Mouse (Mus musculus) gastrocnemius, adult 2 months (tissue): Measurements from ENCODE around the gene Nfam1. TPM values are rescaled to one million over a fixed set of nuclear protein-coding genes. Genes with fewer than 3 reads are reported as not detected.

Experiments
- DNase-seq: peaks from one replicate; pipeline ENCODE4 v3.0.0; 2022
- H3K27ac ChIP-seq: fragments of 200-600 bp; 2 replicates; pipeline ENCODE4 v1.8.1; 2022; ENCODE audit warnings: mild to moderate bottlenecking
- H3K4me3 ChIP-seq: fragments of 200-600 bp; 2 replicates; pipeline ENCODE4 v1.8.1; 2022; ENCODE audit warnings: mild to moderate bottlenecking, moderate library complexity
- CTCF ChIP-seq: fragments of 200-600 bp; IDR thresholded peaks from 2 replicates; pipeline ENCODE4 v1.8.1; 2022; ENCODE audit warnings: antibody characterized with exemption, mild to moderate bottlenecking, moderate library complexity
- intact Hi-C: fragments of 180-260 bp; cut with DNase I; formaldehyde crosslinking; loops from one replicate; pipeline ENCODE4 v1.15.1; 2025
- total RNA-seq, 2 experiments: library from RNA; stranded (reverse); gene quantifications; 2 replicates each; pipeline ENCODE4 v1.2.3; 2021

The Nfam1 gene
- total RNA-seq, 2 experiments from 2014 or later: 0.41 to 0.98 TPM

DNA sequence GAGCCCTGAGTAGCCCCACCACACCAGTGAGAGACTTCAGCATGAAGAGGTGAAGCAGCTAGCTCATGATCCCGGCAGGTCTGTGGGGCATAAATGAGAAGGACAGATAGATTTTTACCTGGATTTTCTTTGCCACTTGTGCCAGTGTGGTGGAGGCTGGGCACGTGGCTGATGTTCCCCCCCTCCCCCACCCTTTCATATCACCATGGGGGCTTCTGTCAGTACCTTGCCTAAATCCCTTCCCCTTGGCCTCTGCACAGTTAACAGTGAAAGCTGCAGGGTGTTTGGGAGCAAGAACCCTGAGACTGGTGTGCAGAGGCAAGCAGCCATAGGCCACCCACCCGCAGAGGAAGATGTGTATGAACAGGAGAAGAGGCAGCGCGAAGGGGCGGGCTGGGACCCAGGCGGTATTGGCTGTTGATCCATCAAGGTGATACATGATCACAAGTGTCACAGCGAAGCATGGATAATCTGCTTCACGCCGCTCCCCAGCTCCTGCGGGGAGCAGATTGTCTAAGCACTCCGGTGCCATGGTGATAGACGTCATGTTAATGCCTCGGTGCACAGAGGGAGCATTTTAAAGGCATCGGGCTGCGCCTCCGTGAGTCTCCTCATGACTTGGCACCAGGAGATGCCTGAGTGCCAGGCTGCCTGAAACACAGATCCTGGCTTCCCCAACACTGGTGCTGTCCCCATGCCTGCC, 1.3 kb upstream of the Nfam1 start:
- intact Hi-C loops: no loop called here
- DNase-seq: no peak
- H3K27ac ChIP-seq: peak overlapping the region; percentile 16; the same call in 1 of the 2 replicates
- H3K4me3 ChIP-seq: peak overlapping the region; percentile 28
- no peak for TF ChIP-seq CTCF

DNA sequence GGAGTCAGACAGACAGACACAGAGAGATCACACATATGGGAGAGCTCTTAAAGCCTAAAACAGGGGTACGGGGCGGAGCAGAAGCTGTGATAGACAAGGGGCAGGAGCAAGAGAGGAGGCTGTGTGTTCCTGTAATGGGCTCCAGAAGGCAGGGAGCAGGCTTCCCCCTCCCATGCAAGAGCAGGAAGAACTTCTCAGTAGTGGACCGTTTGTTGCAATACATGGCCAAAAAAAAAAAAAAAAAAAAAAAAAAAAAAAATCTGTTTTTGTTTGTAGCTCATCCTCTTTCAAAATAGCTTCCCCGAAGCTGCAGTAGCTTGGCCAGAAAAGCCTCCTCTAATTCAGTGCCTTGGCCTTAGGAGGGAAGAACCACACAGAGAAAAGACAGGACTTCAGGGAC, 2.2 kb downstream of the Nfam1 start:
- Histone ChIP-seq H3K27ac (no peak overlapping the region), H3K4me3 (peak overlapping the region; percentile 54; the same call in 1 of the 2 replicates)
- TF ChIP-seq CTCF: no peak
- intact Hi-C loops: no loop called here
- no peak for DNase-seq

DNA sequence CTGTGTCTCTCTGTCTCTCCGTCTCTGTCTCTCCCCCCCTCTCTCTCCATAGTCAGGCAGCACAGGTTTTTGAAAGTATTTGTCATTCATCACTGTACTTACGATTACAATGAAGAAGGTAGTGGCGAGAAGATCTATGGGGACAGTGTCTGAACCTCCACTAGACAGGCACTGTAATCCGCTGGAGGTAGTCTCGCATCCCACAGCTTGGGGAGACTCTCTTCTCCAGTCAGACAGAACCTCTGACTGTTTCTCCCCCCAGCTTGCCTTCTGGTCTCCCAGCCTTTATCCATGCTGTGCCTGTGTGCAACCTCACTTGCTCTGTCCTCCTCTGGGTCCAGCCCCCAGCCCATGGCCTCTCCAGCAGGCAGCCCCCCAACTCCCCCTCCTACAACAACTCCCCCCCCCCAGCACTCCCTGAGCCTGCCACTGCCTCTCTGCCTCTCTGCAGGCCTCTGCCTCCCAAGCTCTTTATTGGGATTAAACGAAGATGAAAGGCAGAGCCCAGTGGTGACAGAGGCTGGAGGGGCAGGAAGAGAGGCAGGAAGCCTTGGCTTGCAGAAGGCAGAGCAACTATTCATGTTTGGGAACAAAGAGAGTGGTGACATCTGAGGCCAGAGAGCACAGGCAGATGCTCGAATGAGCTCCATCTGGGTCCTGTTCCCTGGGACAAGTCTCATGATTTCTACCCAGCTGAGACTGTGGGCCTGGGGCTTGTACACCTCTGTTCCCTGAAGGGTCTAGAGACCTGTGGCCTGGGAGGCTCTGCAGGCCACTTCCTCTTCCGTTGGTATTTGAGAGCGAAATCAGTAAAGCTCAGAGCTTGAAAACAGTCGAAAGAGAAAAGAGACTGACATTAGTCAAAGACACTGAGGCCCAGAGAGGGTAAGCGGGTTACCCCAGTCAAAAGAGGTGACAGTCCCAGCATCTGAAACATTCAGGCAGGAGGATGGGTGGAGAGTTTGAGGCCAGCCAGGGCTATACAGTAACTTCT, 3.1 kb downstream of the Nfam1 start:
- intact Hi-C loops: no loop called here
- TF ChIP-seq CTCF: no peak
- no peak for DNase-seq
- peak overlapping the region; percentile 17; the same call in 1 of the 2 replicates for H3K4me3 ChIP-seq
- H3K27ac ChIP-seq: no peak overlapping the region

DNA sequence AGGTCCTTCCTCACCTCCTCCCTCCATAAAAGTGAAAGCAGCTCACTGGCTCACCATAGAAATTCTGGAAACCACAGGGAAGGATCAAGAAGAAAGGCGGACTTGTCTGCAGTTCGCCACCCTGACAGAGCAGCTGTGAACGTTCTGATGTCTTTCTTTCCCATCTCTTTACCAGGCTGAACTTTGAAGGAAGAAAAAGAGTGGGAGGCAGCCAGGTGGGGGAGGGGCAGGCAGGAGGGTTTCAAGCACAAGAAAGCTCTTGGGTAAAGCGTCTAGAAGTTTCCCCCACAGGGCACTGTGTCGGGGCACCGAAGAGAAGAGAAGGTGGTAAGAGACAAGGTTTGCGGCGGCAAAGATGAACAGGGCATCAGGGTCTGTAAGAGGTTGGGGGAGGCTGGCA, 7.0 kb downstream of the Nfam1 start:
- Histone ChIP-seq H3K4me3 (peak overlapping the region; percentile 33), H3K27ac (no peak overlapping the region)
- intact Hi-C loops: no loop called here
- DNase-seq: no peak
- no peak for TF ChIP-seq CTCF

DNA sequence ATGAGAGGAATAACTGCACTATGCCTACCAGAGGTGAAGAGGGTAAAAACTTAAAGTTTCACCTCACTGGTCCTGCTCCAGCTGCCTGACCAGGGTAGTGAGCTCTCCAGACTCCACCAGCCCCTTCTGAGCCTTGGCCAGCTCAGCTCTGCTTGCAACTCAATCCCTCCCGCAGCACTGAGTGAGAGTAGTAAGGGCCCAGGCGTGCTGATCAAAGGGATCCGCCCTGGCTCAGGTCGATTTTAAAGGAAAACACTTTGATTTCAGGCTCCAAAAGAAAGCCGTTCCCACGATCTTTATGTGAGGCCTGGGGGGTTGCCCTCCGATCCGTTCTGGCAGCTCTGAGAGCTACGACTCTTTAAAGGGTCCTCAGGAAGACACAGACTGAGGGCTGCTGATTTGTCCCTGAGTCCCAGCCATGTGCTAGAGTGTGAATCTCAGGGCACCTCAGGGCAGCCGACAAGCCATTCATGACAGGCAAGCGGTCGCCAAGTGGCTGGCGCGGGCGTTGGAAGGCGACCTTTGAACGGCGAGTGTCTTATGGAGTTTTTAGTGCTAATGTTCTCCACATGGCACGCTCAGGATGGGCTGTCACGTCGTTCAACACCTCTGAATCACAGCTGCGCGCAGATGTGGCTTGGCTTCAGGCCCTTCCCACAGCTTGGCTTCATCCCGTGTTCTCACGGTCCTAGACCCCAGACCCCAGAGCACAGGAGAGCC, 7.9 kb downstream of the Nfam1 start:
- DNase-seq: peak; percentile 66
- no peak for TF ChIP-seq CTCF
- Histone ChIP-seq H3K4me3 (peak overlapping the region; percentile 33), H3K27ac (no peak overlapping the region)
- intact Hi-C loops: no loop called here

DNA sequence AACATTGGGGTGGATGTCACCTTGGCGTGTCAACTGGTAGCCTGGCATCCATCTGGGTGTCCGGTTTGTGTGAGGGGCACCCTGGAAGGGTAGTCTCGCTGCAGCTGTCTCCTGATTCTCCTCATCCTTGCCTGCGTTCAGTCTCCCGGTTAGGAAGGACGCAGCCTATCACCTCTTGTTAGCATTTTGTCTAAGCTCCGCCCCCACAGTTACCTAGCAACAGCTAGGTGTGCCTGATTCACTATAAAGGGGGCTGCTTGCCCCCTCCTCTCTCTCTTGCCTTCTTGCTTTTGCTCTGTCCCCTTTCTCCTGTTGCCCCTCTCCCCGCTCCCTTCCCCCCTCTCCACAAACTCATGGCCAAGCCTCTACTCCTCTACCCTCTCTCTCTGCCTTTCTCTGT, 10.2 kb downstream of the Nfam1 start:
- H3K4me3 ChIP-seq: no peak overlapping the region
- H3K27ac ChIP-seq: no peak overlapping the region
- no peak for TF ChIP-seq CTCF
- DNase-seq: no peak
- intact Hi-C loops: no loop called here

DNA sequence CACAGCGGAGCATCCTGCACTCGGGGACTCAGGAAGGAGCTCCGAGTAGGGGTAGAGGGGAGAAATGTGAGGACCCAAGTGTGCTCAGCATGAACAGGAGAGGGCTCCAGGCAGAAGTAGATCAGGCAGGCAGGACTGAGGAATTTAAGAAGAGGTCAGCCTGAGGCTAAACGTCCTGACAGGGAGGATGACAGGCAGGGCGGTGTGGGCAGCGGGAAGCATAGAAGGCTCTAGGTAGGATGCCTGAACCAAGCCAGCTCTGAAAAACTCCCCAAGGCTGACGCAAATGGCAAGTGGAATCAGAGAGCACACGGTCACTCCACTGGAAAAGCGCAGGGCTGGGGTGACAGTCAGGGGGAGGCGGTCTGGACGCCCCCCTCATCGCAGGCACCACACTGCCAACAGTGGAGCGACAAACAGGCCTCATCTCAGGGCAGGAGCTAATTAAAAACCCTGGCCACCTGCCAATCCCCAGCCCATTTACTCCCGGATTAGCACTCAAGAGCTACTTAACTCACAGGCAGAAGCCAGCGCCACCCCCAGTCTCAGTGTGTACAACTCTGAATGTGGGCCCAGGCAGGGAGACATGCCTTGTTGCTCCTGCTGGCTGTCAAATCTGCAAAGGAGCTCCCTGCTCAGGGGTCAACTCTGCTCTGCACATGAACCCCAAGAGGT, 22.0 kb downstream of the Nfam1 start:
- DNase-seq: no peak
- intact Hi-C loops: no loop called here
- Histone ChIP-seq H3K27ac (no peak overlapping the region), H3K4me3 (no peak overlapping the region)
- no peak for TF ChIP-seq CTCF

DNA sequence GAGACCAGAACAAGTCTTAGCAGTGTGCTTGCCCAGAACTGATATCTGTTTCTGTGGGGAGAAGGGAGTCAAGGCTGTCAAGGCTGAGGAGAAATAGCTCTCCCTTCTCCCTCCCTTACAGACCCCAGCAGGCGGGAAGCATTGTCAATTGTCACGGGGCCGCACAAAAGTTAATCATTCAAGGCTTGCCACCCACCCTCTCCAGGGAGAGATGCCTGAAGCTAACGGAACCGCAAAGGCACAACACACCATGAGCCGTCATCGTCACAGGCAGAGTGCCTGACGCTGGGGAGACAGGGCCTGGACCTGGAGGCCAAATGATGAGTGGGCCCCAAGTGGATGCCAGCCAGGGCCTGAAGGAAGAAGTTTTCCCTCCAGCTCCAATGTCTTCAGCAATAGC, 22.7 kb downstream of the Nfam1 start:
- no peak for TF ChIP-seq CTCF
- intact Hi-C loops: no loop called here
- Histone ChIP-seq H3K27ac (no peak overlapping the region), H3K4me3 (no peak overlapping the region)
- no peak for DNase-seq

DNA sequence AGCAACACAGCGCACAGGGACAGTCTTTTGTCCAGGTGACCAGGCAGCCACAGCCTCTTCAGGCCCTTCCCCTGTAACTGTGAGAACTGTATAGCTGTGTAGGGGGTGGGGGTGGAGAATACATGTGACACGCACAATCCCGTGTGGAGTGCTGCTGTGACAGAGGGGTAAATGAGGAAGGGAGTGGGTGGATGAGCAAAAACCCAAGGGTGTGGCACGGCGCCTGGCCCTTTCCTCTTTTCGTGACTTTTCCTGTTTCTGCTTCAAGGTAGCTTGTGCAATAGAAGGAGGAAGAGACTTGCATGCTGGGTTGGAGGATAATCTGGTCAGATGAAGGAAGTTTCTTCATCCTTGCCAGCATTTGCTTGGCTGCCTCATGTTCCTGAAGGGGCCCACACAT, 23.6 kb downstream of the Nfam1 start:
- DNase-seq: peak; percentile 29
- intact Hi-C loops: no loop called here
- Histone ChIP-seq H3K27ac (0 out of 2 replicates have a peak overlapping the region, but pooled peaks have one; percentile 3), H3K4me3 (no peak overlapping the region)
- no peak for TF ChIP-seq CTCF

DNA sequence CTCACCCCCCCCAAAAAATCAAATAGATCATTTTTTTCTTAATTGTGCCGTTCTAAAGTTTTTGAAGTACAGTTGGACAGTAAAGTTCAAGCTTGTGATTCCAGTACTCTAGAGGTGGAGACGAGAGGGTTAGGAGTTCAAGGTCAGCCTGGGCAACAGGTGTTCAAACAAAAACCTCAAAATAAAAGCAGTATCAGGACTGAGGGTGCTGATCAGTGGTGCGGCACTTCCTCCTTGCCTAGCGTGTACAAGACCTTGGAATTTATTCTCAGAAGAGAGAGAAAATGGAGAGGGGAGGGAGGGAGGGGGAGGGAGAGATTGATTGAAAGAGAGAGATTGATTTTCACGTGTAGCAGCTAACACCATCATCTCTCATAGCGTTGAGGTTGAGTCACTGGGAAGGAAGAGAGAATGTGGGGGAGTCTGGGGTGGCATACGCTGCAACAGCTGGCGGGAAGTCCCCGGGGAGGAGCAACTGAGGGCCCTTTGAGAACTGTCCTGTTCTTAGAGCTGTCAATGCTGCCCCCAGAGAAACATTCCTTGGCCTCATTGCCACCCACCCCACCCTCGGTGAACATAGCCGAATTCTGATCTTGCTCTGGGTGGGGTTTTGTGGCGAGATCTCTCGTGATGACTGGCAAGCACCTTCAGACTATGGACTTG, 24.2 kb downstream of the Nfam1 start:
- H3K4me3 ChIP-seq: no peak overlapping the region
- no peak for DNase-seq
- no peak for TF ChIP-seq CTCF
- intact Hi-C loops: no loop called here
- H3K27ac ChIP-seq: 0 out of 2 replicates have a peak overlapping the region, but pooled peaks have one; percentile 3

DNA sequence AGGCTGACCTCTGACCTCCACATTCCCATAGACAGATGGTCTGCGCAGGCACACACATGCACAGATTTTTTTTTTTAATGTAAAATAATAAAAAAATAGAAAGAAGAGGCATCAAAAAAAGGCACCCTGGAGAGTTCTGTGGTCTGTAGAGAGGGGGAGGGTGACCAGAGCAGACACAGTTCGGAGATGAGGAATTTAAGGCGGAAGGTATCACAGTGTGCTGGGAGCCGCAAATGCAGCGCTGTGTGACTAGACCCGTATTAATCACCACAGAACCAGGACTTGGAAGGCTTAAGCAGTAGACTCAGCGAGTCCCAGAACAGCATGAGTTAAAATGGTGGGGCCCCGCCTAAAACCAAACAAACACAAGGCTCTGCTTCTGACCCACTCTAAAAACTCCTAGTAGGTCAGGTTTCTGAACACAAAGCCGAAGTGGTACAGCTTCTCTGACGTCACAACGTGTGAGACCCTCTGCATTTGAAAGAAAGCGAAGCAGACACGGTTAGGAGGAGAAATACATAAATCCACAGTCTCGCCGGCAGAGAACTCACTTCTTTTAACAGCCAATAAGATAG, 25.7 kb downstream of the Nfam1 start:
- no peak for TF ChIP-seq CTCF
- intact Hi-C loops: no loop called here
- Histone ChIP-seq H3K27ac (no peak overlapping the region), H3K4me3 (no peak overlapping the region)
- DNase-seq: no peak
